Mouse (Mus musculus): ENCODE measurements around the gene Mrpl2. TPM values are rescaled to one million over a fixed set of nuclear protein-coding genes. Genes with fewer than 3 reads are reported as not detected.

The Mrpl2 gene
- 255 and 478 TPM in 2 replicates for polyA plus RNA-seq (2012; ENCODE audit: low replicate concordance)

DNA sequence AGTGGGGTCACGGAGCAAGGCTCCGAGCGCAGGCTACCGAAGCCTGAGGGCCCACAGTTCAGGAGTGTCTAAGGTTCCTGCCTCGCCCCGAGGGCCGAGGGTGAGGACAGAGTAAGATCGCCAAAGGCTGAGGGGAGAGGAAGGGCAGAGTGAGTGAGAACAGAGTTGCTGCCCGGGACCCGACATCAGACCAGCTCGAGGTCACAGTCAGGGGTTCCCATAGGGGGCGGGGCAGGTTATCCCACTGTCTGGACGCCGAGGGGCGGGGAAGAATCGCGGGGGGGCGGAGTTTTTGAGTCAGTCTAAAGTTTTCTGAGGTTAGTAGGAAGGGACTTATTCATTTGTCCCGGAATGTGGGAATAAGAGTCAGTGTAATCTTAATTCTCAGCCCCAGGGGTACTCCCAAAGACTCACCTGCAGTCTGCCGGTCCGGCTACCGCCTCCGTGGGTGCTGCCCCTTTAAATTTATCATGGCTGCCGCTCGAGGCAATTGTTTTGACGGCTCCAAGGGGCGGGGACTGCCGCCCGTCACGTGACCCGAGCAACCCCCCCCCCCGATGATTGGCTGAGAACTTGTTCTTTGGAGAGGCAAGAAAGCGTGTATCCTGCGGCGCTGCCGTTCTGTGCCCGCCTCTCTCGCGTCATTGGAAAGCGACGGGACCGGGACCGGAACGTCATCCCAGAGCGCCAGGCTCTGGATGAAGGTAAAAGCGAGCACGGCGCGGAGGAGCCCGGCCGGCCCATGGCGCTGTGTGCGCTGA, at the start of gene Mrpl2, which contains the start of gene Klc4:
TSS of gene Mrpl2 (plus strand) at position 669 of the 761 bp plus-strand sequence.
TSS of gene Klc4 (minus strand) at position 462 of the 761 bp plus-strand sequence.

DNA sequence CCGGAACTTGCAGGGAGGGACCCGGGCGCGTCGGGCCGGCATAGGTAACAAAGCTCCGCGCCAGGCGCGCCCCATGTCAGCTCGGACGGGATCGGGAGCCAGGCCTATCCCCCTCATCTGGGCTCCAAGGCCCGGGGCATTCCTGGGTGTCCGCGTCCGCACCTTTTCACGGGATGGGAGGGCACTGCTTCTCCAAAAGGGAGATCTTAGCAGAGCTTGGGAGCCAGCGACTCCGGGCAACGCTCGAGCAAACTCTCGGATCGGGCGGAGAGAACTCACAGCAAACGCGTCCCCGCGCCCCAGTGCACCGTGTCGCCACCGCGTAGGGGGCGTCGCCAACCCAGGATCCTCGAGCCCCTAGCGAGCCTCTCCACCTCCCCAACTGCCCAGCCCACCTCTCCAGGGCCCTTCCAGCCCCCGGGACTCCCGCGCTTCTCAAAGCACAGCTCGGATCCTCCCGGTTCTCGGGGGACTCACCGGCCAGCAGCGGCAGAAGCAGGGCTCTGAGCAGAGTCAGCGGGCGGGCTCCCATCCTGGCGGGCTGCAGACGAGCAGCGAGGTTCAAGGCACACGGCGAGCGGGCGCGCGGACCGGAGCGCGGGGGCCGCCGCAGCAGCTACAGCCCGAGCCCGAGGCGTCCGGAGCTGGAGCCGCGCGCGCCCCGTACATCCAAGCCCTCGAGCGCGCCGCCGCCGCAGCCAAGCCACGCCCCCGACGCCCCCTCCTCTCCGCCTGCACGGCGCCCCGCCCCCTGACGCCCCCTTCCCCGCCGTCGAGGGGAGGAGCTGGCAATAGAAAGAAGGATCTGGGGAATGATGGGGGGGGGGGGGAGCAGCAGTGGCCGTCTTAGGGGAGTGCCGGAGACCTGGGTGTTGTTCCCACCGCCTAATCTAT, 17.0 kb upstream of the Mrpl2 start, which contains the start of gene Ptk7:
TSS of gene Ptk7 (minus strand) at position 714 of the 894 bp plus-strand sequence.

DNA sequence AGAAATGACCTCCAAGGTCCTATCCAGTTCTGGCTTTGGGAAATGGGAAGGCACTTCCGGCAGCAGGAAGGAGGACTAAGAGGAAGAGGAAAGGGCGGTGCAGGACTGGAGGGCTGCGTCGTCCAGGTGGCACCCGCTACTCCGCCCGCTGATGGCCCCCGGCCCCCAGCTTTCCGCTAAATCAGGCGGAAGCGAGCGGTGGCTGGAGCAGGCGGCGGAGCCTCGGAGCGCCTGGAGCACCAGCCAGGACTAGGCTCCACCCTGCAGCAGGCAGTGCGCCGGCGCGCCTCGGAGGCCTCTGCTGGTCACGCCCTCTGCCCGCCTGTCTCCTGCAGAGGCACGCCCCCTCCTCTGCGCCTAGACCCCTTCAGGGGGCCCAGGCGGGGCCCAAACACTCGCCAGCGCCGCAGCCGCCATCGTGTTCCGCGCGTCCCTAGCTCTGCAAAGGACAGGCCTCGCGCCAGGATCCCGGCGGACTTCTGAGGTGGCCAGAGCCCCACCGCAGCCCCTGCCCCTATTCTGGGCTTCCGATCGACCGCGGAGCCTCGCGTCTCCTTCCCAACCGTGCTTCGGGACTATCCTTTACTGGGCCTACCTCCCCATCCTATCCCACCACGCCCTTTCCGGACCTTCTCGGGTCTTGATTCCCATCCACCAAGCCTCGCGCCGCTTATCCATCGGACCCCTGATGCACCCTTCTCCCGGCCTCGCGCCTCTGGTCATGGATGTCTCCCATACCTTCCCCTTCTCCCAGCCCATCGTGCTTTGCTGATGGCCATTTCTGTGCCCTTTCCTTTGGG, 4.4 kb downstream of the Mrpl2 start, which contains the start of gene Cul7:
TSS of gene Cul7 (plus strand) at position 106 of the 800 bp plus-strand sequence.

DNA sequence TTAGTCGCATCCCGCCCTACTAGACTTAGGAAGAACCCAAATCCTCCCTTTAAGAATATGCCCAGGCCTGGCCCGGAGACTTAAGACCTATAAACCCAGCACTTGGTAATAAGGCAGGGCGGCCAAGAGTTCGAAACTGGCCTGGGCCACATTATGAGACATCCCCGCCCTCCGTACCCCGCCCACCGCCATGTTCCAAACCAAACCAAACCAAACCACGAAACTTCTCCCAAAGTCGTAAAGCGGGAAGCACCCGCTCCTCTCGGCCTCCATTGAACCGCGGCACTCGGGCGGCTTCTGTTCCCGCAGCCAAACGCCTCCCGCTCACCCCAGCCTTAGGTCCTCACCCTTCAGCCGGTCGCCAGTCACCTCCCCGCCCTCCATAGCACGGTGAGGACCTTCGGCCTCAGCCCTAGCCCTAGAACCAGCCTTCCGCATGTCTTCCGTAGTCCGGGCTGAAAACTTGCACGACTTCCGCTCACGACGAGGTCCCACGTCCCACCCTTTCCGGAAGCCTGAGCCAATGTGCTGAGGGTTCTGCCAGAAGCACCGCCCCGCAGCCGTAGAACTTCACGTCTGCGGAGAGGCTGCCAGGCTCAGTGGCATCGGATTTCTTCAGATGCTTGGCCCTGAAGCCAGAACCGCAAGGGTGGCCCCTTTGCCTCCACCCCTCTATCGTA, 28.0 kb downstream of the Mrpl2 start, which contains the start of gene Rrp36:
TSS of gene Rrp36 (minus strand) at position 503 of the 680 bp plus-strand sequence.

DNA sequence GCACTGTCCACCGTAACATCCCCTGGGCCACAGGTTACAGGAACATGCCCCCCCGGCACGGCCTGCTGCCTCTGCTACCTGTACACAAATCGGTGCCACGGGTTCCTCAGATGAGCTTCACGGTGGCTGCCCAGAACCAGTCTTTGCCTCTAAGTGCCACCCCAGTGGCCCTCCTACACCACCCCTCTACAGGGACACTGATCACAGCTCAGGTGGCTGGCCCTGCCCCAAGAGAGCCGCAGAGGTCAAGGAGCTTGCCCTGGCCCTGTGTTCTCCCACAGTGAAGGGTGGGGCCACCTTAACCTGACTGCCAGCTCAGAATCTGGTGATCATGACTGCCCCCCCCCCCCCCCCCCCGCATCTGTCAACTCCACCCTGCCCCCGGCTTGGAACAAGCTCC, 32.4 kb downstream of the Mrpl2 start, which contains the start of gene Mea1:
TSS of gene Mea1 (plus strand) at position 378 of the 400 bp plus-strand sequence.

DNA sequence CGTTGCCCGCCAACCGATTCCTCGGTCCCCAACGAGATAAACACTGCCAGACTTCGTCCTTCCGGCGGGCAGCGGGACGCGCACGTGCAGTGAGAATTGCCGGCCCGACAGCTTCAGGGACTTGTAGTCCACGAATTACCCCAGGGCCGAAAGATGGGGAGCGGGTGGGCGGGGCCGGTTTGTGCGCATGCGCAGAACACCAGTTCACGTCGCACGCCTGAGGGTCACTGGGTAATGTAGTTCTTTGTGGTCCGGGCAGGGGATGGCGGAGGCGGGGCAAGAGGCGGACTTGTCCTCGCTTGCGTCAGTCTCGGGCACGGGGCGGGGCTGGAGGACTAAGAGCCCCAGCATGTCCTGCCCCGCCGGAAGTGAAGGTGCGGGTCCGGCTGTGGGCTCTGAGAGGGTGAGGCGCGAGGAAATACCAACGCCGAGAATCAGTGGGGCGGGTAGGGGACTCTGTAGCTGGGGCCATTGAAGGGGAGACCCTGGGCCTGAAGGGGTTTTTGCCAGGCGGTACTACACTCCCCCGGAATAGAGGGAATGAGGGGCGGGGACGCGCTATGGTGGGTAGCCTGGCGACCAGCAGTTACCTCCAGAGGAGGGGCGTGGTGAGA, 34.8 kb downstream of the Mrpl2 start, which contains the start of gene Klhdc3:
TSS of gene Klhdc3 (minus strand) at position 155 of the 614 bp plus-strand sequence.

Other genes starting within 250 kb of the Mrpl2 start
- 2.9 and 3.6 TPM in 2 replicates for gene Crip3, start 217.3 kb upstream of the Mrpl2 start, polyA plus RNA-seq (2012; ENCODE audit: low replicate concordance)
- not detected in 2 replicates for gene Slc22a7, start 207.8 kb upstream of the Mrpl2 start, polyA plus RNA-seq (2012; ENCODE audit: low replicate concordance)
- gene Ttbk1, start 158.6 kb upstream of the Mrpl2 start, polyA plus RNA-seq (2012; ENCODE audit: low replicate concordance), result 3.0 and 6.6 TPM in 2 replicates
- 1.2 and 3.1 TPM in 2 replicates for gene Dnph1, start 149.5 kb upstream of the Mrpl2 start, polyA plus RNA-seq (2012; ENCODE audit: low replicate concordance)
- gene Cul9, start 99.8 kb upstream of the Mrpl2 start, polyA plus RNA-seq (2012; ENCODE audit: low replicate concordance), result 13.9 and 26.4 TPM in 2 replicates
- 156 and 269 TPM in 2 replicates for gene Srf, start 90.1 kb upstream of the Mrpl2 start, polyA plus RNA-seq (2012; ENCODE audit: low replicate concordance)
- gene Ptk7, start 16.7 kb upstream of the Mrpl2 start, polyA plus RNA-seq (2012; ENCODE audit: low replicate concordance), result 0.14 and 0.42 TPM in 2 replicates
- 18.7 and 38.4 TPM in 2 replicates for gene Klc4, start 207 bp upstream of the Mrpl2 start, polyA plus RNA-seq (2012; ENCODE audit: low replicate concordance)
- gene Cul7, start 4.1 kb downstream of the Mrpl2 start, polyA plus RNA-seq (2012; ENCODE audit: low replicate concordance), result 12.2 and 17.3 TPM in 2 replicates
- gene Rrp36, start 28.1 kb downstream of the Mrpl2 start, polyA plus RNA-seq (2012; ENCODE audit: low replicate concordance), result 23.1 and 32.5 TPM in 2 replicates
- 79.8 and 115 TPM in 2 replicates for gene Mea1, start 32.6 kb downstream of the Mrpl2 start, polyA plus RNA-seq (2012; ENCODE audit: low replicate concordance)
- gene Klhdc3, start 34.7 kb downstream of the Mrpl2 start, polyA plus RNA-seq (2012; ENCODE audit: low replicate concordance), result 113 and 240 TPM in 2 replicates
- gene Ppp2r5d, start 58.9 kb downstream of the Mrpl2 start, polyA plus RNA-seq (2012; ENCODE audit: low replicate concordance), result 46.9 and 60.4 TPM in 2 replicates
- 42.8 and 56.8 TPM in 2 replicates for gene Pex6, start 65.2 kb downstream of the Mrpl2 start, polyA plus RNA-seq (2012; ENCODE audit: low replicate concordance)
- 0.85 and 1.8 TPM in 2 replicates for gene Gnmt, start 82.9 kb downstream of the Mrpl2 start, polyA plus RNA-seq (2012; ENCODE audit: low replicate concordance)
- 189 and 315 TPM in 2 replicates for gene Cnpy3, start 106.0 kb downstream of the Mrpl2 start, polyA plus RNA-seq (2012; ENCODE audit: low replicate concordance)
- 0.14 and 0.18 TPM in 2 replicates for gene Ptcra, start 117.5 kb downstream of the Mrpl2 start, polyA plus RNA-seq (2012; ENCODE audit: low replicate concordance)
- 65.1 and 146 TPM in 2 replicates for gene 2310039H08Rik, start 126.4 kb downstream of the Mrpl2 start, polyA plus RNA-seq (2012; ENCODE audit: low replicate concordance)
- 3.3 and 8.9 TPM in 2 replicates for gene Rpl7l1, start 136.4 kb downstream of the Mrpl2 start, polyA plus RNA-seq (2012; ENCODE audit: low replicate concordance)
- gene Bicral, start 212.3 kb downstream of the Mrpl2 start, polyA plus RNA-seq (2012; ENCODE audit: low replicate concordance), result 34.9 and 36.9 TPM in 2 replicates
- gene Tbcc, start 244.5 kb downstream of the Mrpl2 start, polyA plus RNA-seq (2012; ENCODE audit: low replicate concordance), result 22.4 and 41.4 TPM in 2 replicates